In genomic region chr11:51521440-51521839, GRCm38 (mm10) we compare ENCODE assay signal across 17 mouse cellular contexts.
"Had no signal": no experiment of that assay in that cellular context is flagged by ENCODE, and none has a peak within 500 bp of the region (broad histone marks: within the 10 kb centered on the region; RNA-seq: fewer than 3 reads in every experiment).

No protein-coding gene starts in this region.

- H3K27me3 ChIP-seq: kidney, embryonic 15.5 days; limb, embryonic 12.5 days; lung, embryonic 15.5 days had no signal

- H3K9me3 ChIP-seq: limb, embryonic 12.5 days; limb, embryonic 15.5 days; lung, embryonic 15.5 days had no signal

- H3K4me2 ChIP-seq: kidney, embryonic 15.5 days; limb, embryonic 12.5 days; limb, embryonic 15.5 days; liver, embryonic 11.5 days; lung, embryonic 15.5 days; midbrain, embryonic 11.5 days had no signal

- H3K4me3 ChIP-seq: kidney, embryonic 15.5 days; left cerebral cortex, adult 2 months; limb, embryonic 12.5 days; limb, embryonic 15.5 days; lung, embryonic 15.5 days had no signal

- H3K9ac ChIP-seq: kidney, embryonic 15.5 days; limb, embryonic 12.5 days; limb, embryonic 15.5 days; liver, embryonic 14.5 days; liver, postnatal 0 days; lung, embryonic 15.5 days had no signal

- DNase-seq: kidney, postnatal 10 days; kidney, postnatal 36 days; layer of hippocampus, postnatal 36 days; liver, postnatal 0 days; lung, postnatal 14 days; lung, postnatal 4 days; midbrain, embryonic 14.5 days; thymus, adult 18-20 months; thymus, postnatal 36 days had no signal

- H3K27ac ChIP-seq: kidney, embryonic 15.5 days; left cerebral cortex, adult 2 months; limb, embryonic 12.5 days; limb, embryonic 15.5 days; liver, embryonic 14.5 days; lung, embryonic 15.5 days had no signal

- H3K36me3 ChIP-seq: kidney, embryonic 15.5 days; limb, embryonic 15.5 days; lung, embryonic 15.5 days had no signal

- ATAC-seq: liver, postnatal 0 days had no signal
